Mouse (Mus musculus): Measurements from ENCODE around the gene Col23a1. TPM values are rescaled to one million over a fixed set of nuclear protein-coding genes. Genes with fewer than 3 reads are reported as not detected.

Col23a1 gene
- polyA plus RNA-seq, 1 experiment from 2014 or later: 6.1 TPM

- no peak overlapping the region for H3K27ac ChIP-seq
- H3K9me3 ChIP-seq: no peaks in the 10 kb centered on the region
- DNase-seq (ENCODE audit: extremely low spot score, low spot score): no peak
- H3K36me3 ChIP-seq (replicated peaks): no peaks in the 10 kb centered on the region
- no peaks in the 10 kb centered on the region for H3K27me3 ChIP-seq (ENCODE audit: poor library complexity, severe bottlenecking)
- H3K4me3 ChIP-seq: no peak overlapping the region
- peaks cover 31% of the 10 kb centered on the region for H3K4me1 ChIP-seq
- 80% methylated on average over 7 of the region's 7 CpGs for WGBS
Observed at GRCm38 (mm10) chr11:51451925-51452324, 162.2 kb downstream of the Col23a1 start.

- Histone ChIP-seq H3K4me1 (peaks cover 30% of the 10 kb centered on the region), H3K27ac (no peak overlapping the region), H3K9me3 (no peaks in the 10 kb centered on the region), H3K36me3 (replicated peaks) (no peaks in the 10 kb centered on the region), H3K27me3 (ENCODE audit: poor library complexity, severe bottlenecking) (no peaks in the 10 kb centered on the region), H3K4me3 (no peak overlapping the region)
- WGBS: 89% methylated on average over 9 of the region's 9 CpGs
- DNase-seq (ENCODE audit: extremely low spot score, low spot score): no peak
Observed at GRCm38 (mm10) chr11:51453742-51454141, 164.0 kb downstream of the Col23a1 start.

- H3K9me3 ChIP-seq: no peaks in the 10 kb centered on the region
- H3K36me3 ChIP-seq (replicated peaks): no peaks in the 10 kb centered on the region
- no peak overlapping the region for H3K4me3 ChIP-seq
- DNase-seq (ENCODE audit: extremely low spot score, low spot score): no peak
- no peak overlapping the region for H3K27ac ChIP-seq
- peaks cover 23% of the 10 kb centered on the region for H3K4me1 ChIP-seq
- no peaks in the 10 kb centered on the region for H3K27me3 ChIP-seq (ENCODE audit: poor library complexity, severe bottlenecking)
Observed at GRCm38 (mm10) chr11:51455501-51455900, 165.8 kb downstream of the Col23a1 start.

- Histone ChIP-seq H3K36me3 (replicated peaks) (no peaks in the 10 kb centered on the region), H3K27me3 (ENCODE audit: poor library complexity, severe bottlenecking) (no peaks in the 10 kb centered on the region), H3K4me3 (no peak overlapping the region), H3K4me1 (peaks cover 14% of the 10 kb centered on the region), H3K27ac (no peak overlapping the region), H3K9me3 (no peaks in the 10 kb centered on the region)
- no peak for DNase-seq (ENCODE audit: extremely low spot score, low spot score)
- 72% methylated on average over 5 of the region's 5 CpGs for WGBS
Observed at GRCm38 (mm10) chr11:51457624-51458023, 167.9 kb downstream of the Col23a1 start.

GRCm38 (mm10) chr11:51458649-51459048, 168.9 kb downstream of the Col23a1 start:
- Histone ChIP-seq H3K9me3 (no peaks in the 10 kb centered on the region), H3K27me3 (ENCODE audit: poor library complexity, severe bottlenecking) (no peaks in the 10 kb centered on the region), H3K27ac (no peak overlapping the region), H3K4me3 (no peak overlapping the region), H3K4me1 (peaks cover 14% of the 10 kb centered on the region), H3K36me3 (replicated peaks) (no peaks in the 10 kb centered on the region)
- DNase-seq (ENCODE audit: extremely low spot score, low spot score): no peak
- 68% methylated on average over 4 of the region's 4 CpGs for WGBS

- Histone ChIP-seq H3K9me3 (no peaks in the 10 kb centered on the region), H3K36me3 (replicated peaks) (no peaks in the 10 kb centered on the region), H3K4me1 (peaks cover 14% of the 10 kb centered on the region), H3K4me3 (no peak overlapping the region), H3K27ac (peak overlapping the region; percentile 32; the same call in 1 of the 2 replicates), H3K27me3 (ENCODE audit: poor library complexity, severe bottlenecking) (no peaks in the 10 kb centered on the region)
- WGBS: 71% methylated on average over 8 of the region's 8 CpGs
- DNase-seq (ENCODE audit: extremely low spot score, low spot score): no peak
Observed at GRCm38 (mm10) chr11:51459569-51460043, 169.9 kb downstream of the Col23a1 start.

GRCm38 (mm10) chr11:51468737-51469136, 179.0 kb downstream of the Col23a1 start:
- DNase-seq (ENCODE audit: extremely low spot score, low spot score): no peak
- peaks cover 56% of the 10 kb centered on the region for H3K4me1 ChIP-seq
- WGBS: 72% methylated on average over 6 of the region's 6 CpGs

GRCm38 (mm10) chr11:51469341-51469831, 179.7 kb downstream of the Col23a1 start:
- H3K4me1 ChIP-seq: peaks cover 56% of the 10 kb centered on the region
- H3K36me3 ChIP-seq (replicated peaks): no peaks in the 10 kb centered on the region
- no peaks in the 10 kb centered on the region for H3K9me3 ChIP-seq
- no peaks in the 10 kb centered on the region for H3K27me3 ChIP-seq (ENCODE audit: poor library complexity, severe bottlenecking)
- DNase-seq (ENCODE audit: extremely low spot score, low spot score): no peak
- no peak overlapping the region for H3K4me3 ChIP-seq
- H3K27ac ChIP-seq: peak overlapping the region; percentile 27; the same call in 1 of the 2 replicates
- 72% methylated on average over 13 of the region's 13 CpGs for WGBS

More at GRCm38 (mm10) chr11:51468737-51469136, 179.0 kb downstream of the Col23a1 start:
- Histone ChIP-seq H3K27ac (peak overlapping the region; percentile 26; the same call in 1 of the 2 replicates), H3K36me3 (replicated peaks) (no peaks in the 10 kb centered on the region), H3K4me3 (no peak overlapping the region), H3K9me3 (no peaks in the 10 kb centered on the region), H3K27me3 (ENCODE audit: poor library complexity, severe bottlenecking) (no peaks in the 10 kb centered on the region)

- H3K4me3 ChIP-seq: no peak overlapping the region
- WGBS: 54% methylated on average over 17 of the region's 17 CpGs
Observed at GRCm38 (mm10) chr11:51470383-51471144, 180.8 kb downstream of the Col23a1 start.

GRCm38 (mm10) chr11:51473686-51474085, 184.0 kb downstream of the Col23a1 start:
- Histone ChIP-seq H3K9me3 (no peaks in the 10 kb centered on the region), H3K4me3 (no peak overlapping the region), H3K4me1 (peaks cover 42% of the 10 kb centered on the region), H3K36me3 (replicated peaks) (no peaks in the 10 kb centered on the region), H3K27ac (no peak overlapping the region), H3K27me3 (ENCODE audit: poor library complexity, severe bottlenecking) (no peaks in the 10 kb centered on the region)
- no peak for DNase-seq (ENCODE audit: extremely low spot score, low spot score)
- WGBS: 84% methylated on average over 2 of the region's 2 CpGs

More at GRCm38 (mm10) chr11:51470383-51471144, 180.8 kb downstream of the Col23a1 start:
- Histone ChIP-seq H3K27ac (peak overlapping the region; percentile 27), H3K27me3 (ENCODE audit: poor library complexity, severe bottlenecking) (no peaks in the 10 kb centered on the region), H3K4me1 (peaks cover 56% of the 10 kb centered on the region), H3K36me3 (replicated peaks) (no peaks in the 10 kb centered on the region), H3K9me3 (no peaks in the 10 kb centered on the region)
- no peak for DNase-seq (ENCODE audit: extremely low spot score, low spot score)

GRCm38 (mm10) chr11:51476543-51476942, 186.8 kb downstream of the Col23a1 start:
- Histone ChIP-seq H3K27ac (no peak overlapping the region), H3K36me3 (replicated peaks) (no peaks in the 10 kb centered on the region), H3K4me3 (no peak overlapping the region), H3K4me1 (peaks cover 14% of the 10 kb centered on the region), H3K27me3 (ENCODE audit: poor library complexity, severe bottlenecking) (no peaks in the 10 kb centered on the region), H3K9me3 (no peaks in the 10 kb centered on the region)
- DNase-seq (ENCODE audit: extremely low spot score, low spot score): no peak
- 65% methylated on average over 4 of the region's 4 CpGs for WGBS

- Histone ChIP-seq H3K27ac (no peak overlapping the region), H3K36me3 (replicated peaks) (no peaks in the 10 kb centered on the region), H3K4me1 (peaks cover 12% of the 10 kb centered on the region), H3K27me3 (ENCODE audit: poor library complexity, severe bottlenecking) (no peaks in the 10 kb centered on the region), H3K9me3 (no peaks in the 10 kb centered on the region), H3K4me3 (no peak overlapping the region)
- no peak for DNase-seq (ENCODE audit: extremely low spot score, low spot score)
- 83% methylated on average over 8 of the region's 8 CpGs for WGBS
Observed at GRCm38 (mm10) chr11:51477571-51477970, 187.9 kb downstream of the Col23a1 start.

GRCm38 (mm10) chr11:51482251-51482650, 192.5 kb downstream of the Col23a1 start:
- H3K9me3 ChIP-seq: no peaks in the 10 kb centered on the region
- WGBS: 92% methylated on average over 3 of the region's 3 CpGs
- no peak overlapping the region for H3K4me3 ChIP-seq
- peaks cover 23% of the 10 kb centered on the region for H3K4me1 ChIP-seq
- no peak for DNase-seq (ENCODE audit: extremely low spot score, low spot score)
- no peak overlapping the region for H3K27ac ChIP-seq
- no peaks in the 10 kb centered on the region for H3K36me3 ChIP-seq (replicated peaks)
- no peaks in the 10 kb centered on the region for H3K27me3 ChIP-seq (ENCODE audit: poor library complexity, severe bottlenecking)
